Mouse (Mus musculus) ovary, postnatal 10 days (tissue): ENCODE data around the gene Cdh11.
"Not testable (repeated sequence)": the region's sequence is repeated elsewhere in the genome, so short reads cannot be mapped to it uniquely, and the experiment has no call there.

ENCODE experiments used
- DNase-seq: peaks from one replicate; pipeline ENCODE4 v3.0.0; 2022; ENCODE audit warnings: low spot score

Cdh11 gene

GRCm38 (mm10) chr8:102715956-102716355 lies 69.5 kb downstream of the Cdh11 start:
- DNase-seq = no peak

GRCm38 (mm10) chr8:102707305-102707704 lies 78.1 kb downstream of the Cdh11 start:
- DNase-seq = no peak

GRCm38 (mm10) chr8:102705376-102705905 lies 80.0 kb downstream of the Cdh11 start:
- DNase-seq = no peak

GRCm38 (mm10) chr8:102700245-102700644 lies 85.2 kb downstream of the Cdh11 start:
- no peak for DNase-seq

GRCm38 (mm10) chr8:102698232-102698837 lies 87.1 kb downstream of the Cdh11 start:
- DNase-seq = no peak

- DNase-seq = no peak
These were observed 92.0 kb downstream of the Cdh11 start for GRCm38 (mm10) chr8:102693465-102693864.

- not testable (repeated sequence) for DNase-seq
These were observed 100.0 kb downstream of the Cdh11 start for GRCm38 (mm10) chr8:102685491-102685890.

GRCm38 (mm10) chr8:102685023-102685422 lies 100.4 kb downstream of the Cdh11 start:
- no peak for DNase-seq

GRCm38 (mm10) chr8:102677148-102677547 lies 108.3 kb downstream of the Cdh11 start:
- no peak for DNase-seq

- DNase-seq = not testable (repeated sequence)
These were observed 120.9 kb downstream of the Cdh11 start for GRCm38 (mm10) chr8:102664561-102664960.

GRCm38 (mm10) chr8:102656529-102656928 lies 128.9 kb downstream of the Cdh11 start:
- no peak for DNase-seq

- DNase-seq = no peak
These were observed 133.5 kb downstream of the Cdh11 start for GRCm38 (mm10) chr8:102651964-102652363.

- no peak for DNase-seq
These were observed 158.3 kb downstream of the Cdh11 start for GRCm38 (mm10) chr8:102627151-102627550.

- no peak for DNase-seq
These were observed 173.3 kb downstream of the Cdh11 start for GRCm38 (mm10) chr8:102612146-102612545.

GRCm38 (mm10) chr8:102601327-102601726 lies 184.1 kb downstream of the Cdh11 start:
- no peak for DNase-seq

GRCm38 (mm10) chr8:102596523-102596922 lies 188.9 kb downstream of the Cdh11 start:
- peak; percentile 9 for DNase-seq

GRCm38 (mm10) chr8:102593899-102594298 lies 191.5 kb downstream of the Cdh11 start:
- DNase-seq = no peak
